ENCODE assay signal across 8 mouse cellular contexts in genomic region chr2:129198436-129199327, GRCm38 (mm10). TPM values are rescaled to one million over a fixed set of nuclear protein-coding genes. Genes with fewer than 3 reads are reported as not detected.
DNase-seq lines count a peak whose midpoint lies in the region; ATAC-seq and TF ChIP-seq lines count a peak whose summit lies in the region.

Gene Slc20a1, plus strand, starts transcription at chr2:129198764.

- peaks cover 10 to 38% of the 10 kb centered on the region in 2 experiments for H3K36me3 ChIP-seq in CH12.LX (replicated peaks in 1 of 2; ENCODE audit: control insufficient read depth in 1 of 2, insufficient read depth in 1 of 2, low read length in 1 of 2)
- peaks cover 32% of the 10 kb centered on the region for H3K36me3 ChIP-seq in forebrain, embryonic 12.5 days (replicated peaks)
- peaks cover 22% of the 10 kb centered on the region for H3K36me3 ChIP-seq in heart, postnatal 0 days (replicated peaks; ENCODE audit: control insufficient read depth, insufficient read depth, low read length)
- peaks cover 33% of the 10 kb centered on the region for H3K36me3 ChIP-seq in liver, embryonic 16.5 days (ENCODE audit: control insufficient read depth, insufficient read depth)
- peaks cover 28% of the 10 kb centered on the region for H3K36me3 ChIP-seq in neural tube, embryonic 13.5 days
- H3K36me3 ChIP-seq in testis, adult 2 months (ENCODE audit: control insufficient read depth, insufficient read depth, low read length), result no peaks in the 10 kb centered on the region

- WGBS in forebrain, embryonic 12.5 days, result under 1% methylated on average over 91 of the region's 96 CpGs
- WGBS in heart, postnatal 0 days, result under 1% methylated on average over 89 of the region's 96 CpGs
- under 1% methylated on average over 91 of the region's 96 CpGs for WGBS in liver, embryonic 16.5 days (ENCODE audit: insufficient replicate concordance)
- under 1% methylated on average over 91 of the region's 96 CpGs for WGBS in neural tube, embryonic 13.5 days

- TF ChIP-seq RAD21 in CH12.LX (IDR thresholded peaks at IDR 0.05; ENCODE audit: low read depth, low read length), result no peak

- dilution Hi-C loops in CH12.LX (cut with MboI; ENCODE audit: extremely low pct_ligation_motif_present, extremely low pct_unique_long_range_greater_than_20kb, low sequenced_read_pairs), result no loop called here

- peaks cover 5 to 41% of the 10 kb centered on the region in 2 experiments for H3K4me1 ChIP-seq in CH12.LX (ENCODE audit: control insufficient read depth in 1 of 2, insufficient read depth in 2 of 2)
- peaks cover 28% of the 10 kb centered on the region for H3K4me1 ChIP-seq in forebrain, embryonic 12.5 days
- H3K4me1 ChIP-seq in heart, postnatal 0 days (ENCODE audit: control insufficient read depth, insufficient read depth), result peaks cover 19% of the 10 kb centered on the region
- peaks cover 31% of the 10 kb centered on the region for H3K4me1 ChIP-seq in liver, embryonic 16.5 days (ENCODE audit: control insufficient read depth, low read depth, low read length)
- H3K4me1 ChIP-seq in neural tube, embryonic 13.5 days (replicated peaks), result peaks cover 36% of the 10 kb centered on the region
- H3K4me1 ChIP-seq in testis, adult 2 months (ENCODE audit: control insufficient read depth, insufficient read depth, low read length), result peaks cover 4% of the 10 kb centered on the region

- no peaks in the 10 kb centered on the region for H3K9me3 ChIP-seq in CH12.LX (replicated peaks; ENCODE audit: low read length)
- H3K9me3 ChIP-seq in forebrain, embryonic 12.5 days, result no peaks in the 10 kb centered on the region
- H3K9me3 ChIP-seq in heart, postnatal 0 days (replicated peaks; ENCODE audit: control insufficient read depth, low read length), result no peaks in the 10 kb centered on the region
- no peaks in the 10 kb centered on the region for H3K9me3 ChIP-seq in liver, embryonic 16.5 days (replicated peaks; ENCODE audit: control insufficient read depth, low read length)
- no peaks in the 10 kb centered on the region for H3K9me3 ChIP-seq in neural tube, embryonic 13.5 days

- no peaks in the 10 kb centered on the region for H3K27me3 ChIP-seq in CH12.LX (replicated peaks)
- no peaks in the 10 kb centered on the region for H3K27me3 ChIP-seq in forebrain, embryonic 12.5 days
- no peaks in the 10 kb centered on the region for H3K27me3 ChIP-seq in heart, postnatal 0 days (ENCODE audit: control insufficient read depth, insufficient read depth, low read length)
- H3K27me3 ChIP-seq in liver, embryonic 16.5 days (ENCODE audit: control insufficient read depth, insufficient read depth, low read depth, low read length), result no peaks in the 10 kb centered on the region
- H3K27me3 ChIP-seq in neural tube, embryonic 13.5 days, result no peaks in the 10 kb centered on the region
- no peaks in the 10 kb centered on the region for H3K27me3 ChIP-seq in testis, adult 2 months (ENCODE audit: control insufficient read depth, insufficient read depth, low read length)

- no peak for TF ChIP-seq EP300 in CH12.LX (IDR thresholded peaks at IDR 0.05; ENCODE audit: low read length)
- TF ChIP-seq EP300 in heart, postnatal 0 days (IDR thresholded peaks at IDR 0.05; ENCODE audit: low read depth), result peak; percentile 70; the same call in 1 of the 2 replicates

- ATAC-seq in forebrain, embryonic 12.5 days (ENCODE audit: low FRiP score), result peak; percentile 99
- peak; percentile 99 for ATAC-seq in heart, postnatal 0 days (ENCODE audit: insufficient read depth, low read depth)
- ATAC-seq in liver, embryonic 16.5 days (ENCODE audit: low read depth), result peak; percentile 98
- peak; percentile 99 for ATAC-seq in neural tube, embryonic 13.5 days (ENCODE audit: low read depth)

- TF ChIP-seq POLR2A in CH12.LX (IDR thresholded peaks at IDR 0.05; ENCODE audit: low read depth, low read length), result peak; percentile 94
- peak; percentile 96 for TF ChIP-seq POLR2A in testis, adult 2 months (IDR thresholded peaks at IDR 0.05; ENCODE audit: control insufficient read depth, low read depth, low read length)

- 0 out of 4 replicates have a peak, but pooled peaks of 1 of the 2 experiments have one; percentile 0 for TF ChIP-seq CTCF in CH12.LX (conservative IDR thresholded peaks at IDR 0.05 in 1 of 2, IDR thresholded peaks at IDR 0.05 in 1 of 2; ENCODE audit: low read depth in 2 of 2, low read length in 2 of 2)
- no peak for TF ChIP-seq CTCF in heart, postnatal 0 days (IDR thresholded peaks at IDR 0.05; ENCODE audit: low read depth)
- TF ChIP-seq CTCF in testis, adult 2 months (IDR thresholded peaks at IDR 0.05; ENCODE audit: control insufficient read depth, insufficient read depth, insufficient replicate concordance, low read depth, low read length), result no peak; the same call in 1 of the 2 replicates

- H3K9ac ChIP-seq in CH12.LX (ENCODE audit: insufficient read depth, low read depth), result peak within 1 kb of the TSS; percentile 86
- H3K9ac ChIP-seq in forebrain, embryonic 12.5 days, result peak within 1 kb of the TSS; percentile 87
- H3K9ac ChIP-seq in heart, postnatal 0 days (replicated peaks; ENCODE audit: low read depth, low read length), result peak within 1 kb of the TSS; percentile 87
- peak within 1 kb of the TSS; percentile 95 for H3K9ac ChIP-seq in liver, embryonic 16.5 days (ENCODE audit: low read depth, low read length)
- peak within 1 kb of the TSS; percentile 90 for H3K9ac ChIP-seq in neural tube, embryonic 13.5 days

- H3K4me2 ChIP-seq in CH12.LX (ENCODE audit: insufficient read depth, low read depth, poor library complexity, severe bottlenecking), result peak within 1 kb of the TSS; percentile 77
- peak within 1 kb of the TSS; percentile 89 for H3K4me2 ChIP-seq in forebrain, embryonic 12.5 days
- peak within 1 kb of the TSS; percentile 74 for H3K4me2 ChIP-seq in heart, postnatal 0 days (ENCODE audit: low read depth, low read length)
- H3K4me2 ChIP-seq in liver, embryonic 16.5 days (ENCODE audit: low read depth, low read length), result peak within 1 kb of the TSS; percentile 98
- peak within 1 kb of the TSS; percentile 85 for H3K4me2 ChIP-seq in neural tube, embryonic 13.5 days

- no peak within 1 kb of the TSS for H3K27ac ChIP-seq in CH12.LX (ENCODE audit: insufficient read depth, low read depth)
- H3K27ac ChIP-seq in forebrain, embryonic 12.5 days, result peak within 1 kb of the TSS; percentile 89
- H3K27ac ChIP-seq in heart, postnatal 0 days (ENCODE audit: low read depth), result peak within 1 kb of the TSS; percentile 89
- H3K27ac ChIP-seq in liver, embryonic 16.5 days (ENCODE audit: low read length), result peak within 1 kb of the TSS; percentile 90
- peak within 1 kb of the TSS; percentile 95 for H3K27ac ChIP-seq in neural tube, embryonic 13.5 days (replicated peaks)
- peak within 1 kb of the TSS; percentile 88 for H3K27ac ChIP-seq in testis, adult 2 months (ENCODE audit: control insufficient read depth, insufficient read depth, low read depth, low read length)

- in situ Hi-C loops in CH12.LX (cut with MboI; ENCODE audit: low pct_ligation_motif_present, low pct_unique_long_range_greater_than_20kb, low sequenced_read_pairs), result no loop called here

- H3K4me3 ChIP-seq in CH12.LX (replicated peaks in 1 of 3; ENCODE audit: low read depth in 2 of 3, low read length in 2 of 3, poor library complexity in 1 of 3), result peak within 1 kb of the TSS; percentile 77 to 93 (median 80)
- H3K4me3 ChIP-seq in forebrain, embryonic 12.5 days (replicated peaks), result peak within 1 kb of the TSS; percentile 88
- H3K4me3 ChIP-seq in heart, postnatal 0 days (ENCODE audit: low read depth, low read length), result peak within 1 kb of the TSS; percentile 83
- peak within 1 kb of the TSS; percentile 88 for H3K4me3 ChIP-seq in liver, embryonic 16.5 days (ENCODE audit: low read depth, low read length)
- H3K4me3 ChIP-seq in neural tube, embryonic 13.5 days, result peak within 1 kb of the TSS; percentile 73
- peak within 1 kb of the TSS; percentile 96 for H3K4me3 ChIP-seq in testis, adult 2 months (ENCODE audit: control insufficient read depth, low read depth, low read length)

- no peaks in the 10 kb centered on the region for H3K79me2 ChIP-seq in CH12.LX (replicated peaks; ENCODE audit: control insufficient read depth, extremely low read depth, insufficient read depth, poor library complexity, severe bottlenecking)

- peak; percentile 97 for DNase-seq in CH12.LX (ENCODE audit: extremely low read depth)
- DNase-seq in c-Kit-positive CD71-positive TER-119-negative erythroid progenitor cells, embryonic 14.5 days (ENCODE audit: low read depth), result peak; percentile 93
- peak; percentile 98 for DNase-seq in heart, postnatal 0 days (ENCODE audit: low spot score)
- DNase-seq in kidney, postnatal 4 days, result peak; percentile 99 to 100

TF ChIP-seq in CH12.LX, 34 proteins besides CTCF, POLR2A, EP300 and RAD21 (continues in another document):
- TF ChIP-seq MAFK (IDR thresholded peaks at IDR 0.05; ENCODE audit: insufficient replicate concordance, low read length) (no peak), ZKSCAN1 (IDR thresholded peaks at IDR 0.05; ENCODE audit: borderline replicate concordance, low read depth, low read length) (no peak), NRF1 (IDR thresholded peaks at IDR 0.05; ENCODE audit: low read depth, low read length) (no peak; the same call in 1 of the 2 replicates), POLR2AphosphoS2 (IDR thresholded peaks at IDR 0.05; ENCODE audit: low read depth, low read length) (peak; percentile 67), CHD1 (IDR thresholded peaks at IDR 0.05; ENCODE audit: low read depth, low read length) (no peak), ZNF384 (IDR thresholded peaks at IDR 0.05; ENCODE audit: low read depth, low read length) (no peak), MYC (IDR thresholded peaks at IDR 0.05; ENCODE audit: low read depth, low read length) (peak; percentile 12; the same call in 1 of the 2 replicates), E2F4 (IDR thresholded peaks at IDR 0.05; ENCODE audit: insufficient replicate concordance, low read depth, low read length) (no peak), JUN (IDR thresholded peaks at IDR 0.05; ENCODE audit: insufficient read depth, low read depth, low read length) (no peak), MXI1 (IDR thresholded peaks at IDR 0.05; ENCODE audit: low read depth, low read length) (peak; percentile 97), MEF2A (IDR thresholded peaks at IDR 0.05; ENCODE audit: borderline replicate concordance, low read depth, low read length) (peak; percentile 56; the same call in 1 of the 2 replicates), SIN3A (IDR thresholded peaks at IDR 0.05; ENCODE audit: low read length) (peak; percentile 14)

RNA-seq across cellular contexts. Expression of gene Slc20a1, which starts in this region (rescaled TPM):
- total RNA-seq in CH12.LX (2012; rRNA removed) (43.1 and 47.2 TPM in 2 replicates), CH12.LX (2014; rRNA removed) (72.1 and 77.3 TPM in 2 replicates)
- 78.2 and 95.1 TPM in 2 replicates for polyA plus RNA-seq in CH12.LX (2012; ENCODE audit: insufficient read length, low read depth)
- 61.6 and 63.1 TPM in 2 replicates for polyA plus RNA-seq in forebrain, embryonic 12.5 days (2016; fragmentation: Nextera tagmentation; extraction: Ambion mirVana)
- total RNA-seq in heart, postnatal 0 days (2014; rRNA removed; ENCODE audit: low replicate concordance), result 37.1 and 46.8 TPM in 2 replicates
- 7.0 and 8.7 TPM in 2 replicates for polyA plus RNA-seq in heart, postnatal 0 days (2015; fragmentation: Nextera tagmentation; extraction: Ambion mirVana)
- polyA plus RNA-seq in liver, embryonic 16.5 days (2015; fragmentation: Nextera tagmentation; extraction: Ambion mirVana), result 39.4 and 39.6 TPM in 2 replicates
- 43.2 and 48.9 TPM in 2 replicates for polyA plus RNA-seq in neural tube, embryonic 13.5 days (2015; fragmentation: Nextera tagmentation; extraction: Ambion mirVana)
- 10.8 and 14.9 TPM in 2 replicates for polyA plus RNA-seq in testis, adult 2 months (2012; rRNA removed)
